Mouse (Mus musculus) forebrain, embryonic 12.5 days (tissue): ENCODE measurements around the gene Cdiptos. TPM values are rescaled to one million over a fixed set of nuclear protein-coding genes. Genes with fewer than 3 reads are reported as not detected.

ENCODE experiments used
- ATAC-seq: fragments of 200-750 bp; cut with Nextera tagmentation; 2 replicates; pipeline ENCODE4 v1.8.0; 2017; ENCODE audit warnings: moderate TSS enrichment; ENCODE audit not compliant: low FRiP score
- H3K27ac ChIP-seq: fragments of 300-500 bp; sonication (generic); 2 replicates; pipeline ENCODE4 v1.5.1; 2016; ENCODE audit warnings: mild to moderate bottlenecking
- H3K27me3 ChIP-seq: fragments of 300-500 bp; sonication (generic); 2 replicates; pipeline ENCODE4 v1.6.1; 2016; ENCODE audit warnings: mild to moderate bottlenecking
- H3K36me3 ChIP-seq: fragments of 300-500 bp; sonication (generic); replicated peaks from 2 replicates; pipeline ENCODE4 v1.6.1; 2016; ENCODE audit warnings: mild to moderate bottlenecking
- H3K4me1 ChIP-seq: fragments of 300-500 bp; sonication (generic); 2 replicates; pipeline ENCODE4 v1.6.1; 2016
- H3K4me2 ChIP-seq: fragments of 300-500 bp; sonication (generic); 2 replicates; pipeline ENCODE4 v1.6.1; 2016; ENCODE audit warnings: mild to moderate bottlenecking, moderate library complexity
- H3K4me3 ChIP-seq: fragments of 300-500 bp; sonication (generic); replicated peaks from 2 replicates; pipeline ENCODE4 v1.5.1; 2016; ENCODE audit warnings: mild to moderate bottlenecking
- H3K9ac ChIP-seq: fragments of 300-500 bp; sonication (generic); 2 replicates; pipeline ENCODE4 v1.6.1; 2016; ENCODE audit warnings: mild to moderate bottlenecking
- H3K9me3 ChIP-seq: fragments of 300-500 bp; sonication (generic); 2 replicates; pipeline ENCODE4 v1.6.1; 2016
- WGBS: fragments of 180-500 bp; shearing (Covaris S2); methylation state at CpG from one replicate; pipeline ENCODE4 v1.1.7; 2016; 5-methylcytosine and 5-hydroxymethylcytosine counted together
- polyA plus RNA-seq: library from polyadenylated mRNA; unstranded; fragments of >200 nt; fragmentation: Nextera tagmentation; extraction: Ambion mirVana; gene quantifications from 2 replicates; pipeline ENCODE4 v1.2.1, GENCODE M21; 2016

Cdiptos gene
- 0.86 and 2.0 TPM in 2 replicates for polyA plus RNA-seq

DNA sequence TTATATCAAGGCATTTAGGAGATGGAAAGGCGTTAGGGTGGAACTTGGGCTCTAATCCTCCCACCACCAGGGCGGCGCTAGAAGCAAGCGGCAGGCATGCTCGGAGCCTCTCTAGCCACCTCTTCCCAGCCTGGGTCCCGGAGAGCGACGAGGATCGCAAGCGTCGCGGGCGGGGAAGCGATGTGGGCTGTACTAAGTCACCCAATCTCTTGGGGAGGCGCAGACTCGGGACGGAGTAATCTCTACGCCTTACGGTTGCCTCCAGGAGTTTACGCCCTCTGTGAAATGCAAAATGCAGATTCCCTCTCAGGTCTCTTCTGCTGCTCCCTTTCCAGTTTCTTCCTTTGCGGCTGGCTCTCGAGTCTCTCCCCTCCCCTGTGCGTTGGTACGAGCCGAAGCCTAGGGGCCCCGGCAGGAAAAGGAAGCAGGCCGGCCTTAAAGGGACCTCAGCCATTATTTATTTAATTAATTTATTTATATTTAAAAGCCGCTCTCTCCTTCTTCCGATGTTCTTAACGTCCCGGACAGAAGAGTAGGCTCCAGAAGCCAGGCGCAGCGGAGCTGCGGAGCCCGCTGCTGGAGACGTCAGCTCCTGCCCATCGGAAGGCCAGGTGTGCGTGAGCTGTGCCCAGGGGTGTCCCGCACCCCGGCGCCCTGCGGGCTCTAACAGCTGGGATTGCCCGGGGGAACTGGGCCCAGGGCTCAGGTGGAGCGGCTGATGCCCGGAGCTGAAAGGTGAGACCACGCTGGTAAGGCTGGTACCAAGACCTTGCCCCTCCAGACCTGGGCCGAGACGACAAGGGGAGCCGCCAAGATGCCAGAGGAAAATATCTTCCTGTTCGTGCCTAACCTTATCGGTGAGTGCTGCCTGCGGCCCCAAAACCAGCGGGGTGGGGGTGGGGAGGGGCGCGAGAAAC is at the start of gene Cdiptos:
Gene Cdiptos, minus strand, starts transcription at position 149 of the 917 bp plus-strand sequence.
- Histone ChIP-seq H3K27ac (peak within 1 kb of the TSS; percentile 95), H3K9me3 (no peaks in the 10 kb centered on the region), H3K4me3 (peak within 1 kb of the TSS; percentile 100), H3K4me2 (peak within 1 kb of the TSS; percentile 80), H3K27me3 (no peaks in the 10 kb centered on the region), H3K9ac (peak within 1 kb of the TSS; percentile 98), H3K36me3 (peaks cover 28% of the 10 kb centered on the region), H3K4me1 (peaks cover 11% of the 10 kb centered on the region)
- peak; percentile 95 for ATAC-seq
- WGBS, result under 1% methylated on average over 55 of the region's 55 CpGs

GRCm38 (mm10) chr7:127024755-127025555 is 49.1 kb upstream of the Cdiptos start:
- Histone ChIP-seq H3K36me3 (peaks cover 55% of the 10 kb centered on the region), H3K27me3 (no peaks in the 10 kb centered on the region), H3K9me3 (no peaks in the 10 kb centered on the region), H3K27ac (peak overlapping the region; percentile 100), H3K4me1 (peaks cover 61% of the 10 kb centered on the region), H3K4me2 (peak overlapping the region; percentile 90), H3K4me3 (peak overlapping the region; percentile 98), H3K9ac (peak overlapping the region; percentile 100)
- WGBS, result 1% methylated on average over 30 of the region's 30 CpGs
- ATAC-seq, result peak; percentile 33

DNA sequence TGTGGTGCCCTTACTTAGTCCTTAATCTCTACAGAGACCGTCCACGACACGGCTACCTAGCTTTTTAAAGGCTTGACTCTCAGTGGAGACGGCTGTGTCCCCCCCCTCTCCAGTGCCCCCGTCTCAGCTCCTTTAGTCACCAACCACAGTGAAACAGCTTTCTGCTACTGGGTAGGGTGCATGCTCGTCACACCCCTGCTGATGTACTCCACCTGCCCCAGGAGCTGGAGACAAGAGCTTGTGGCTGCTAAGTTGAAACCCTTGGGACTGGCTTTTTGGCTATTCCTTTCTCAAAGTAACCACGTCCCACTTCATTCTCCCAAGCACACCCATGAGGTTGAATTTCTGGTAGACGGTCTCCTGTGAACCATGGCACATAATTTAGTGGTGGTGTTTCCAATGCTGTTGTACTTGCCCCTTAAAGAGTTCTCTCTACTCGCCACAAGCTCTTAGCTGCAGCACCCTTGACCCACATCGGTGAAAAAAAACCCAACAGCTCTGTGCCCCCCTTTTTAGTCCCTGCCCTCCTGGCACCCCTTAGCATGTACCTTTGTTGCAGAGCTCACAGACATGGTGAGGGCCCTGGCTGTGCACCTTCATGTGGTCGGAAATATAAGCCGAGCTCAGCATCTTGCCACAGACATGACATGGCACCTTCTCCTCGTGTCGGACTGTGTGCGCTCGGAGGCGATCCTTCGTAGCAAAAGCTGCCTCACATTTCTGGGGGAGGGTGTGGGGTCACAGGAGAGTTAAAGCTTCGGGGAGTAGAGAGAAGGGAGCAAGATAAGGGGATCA is 48.2 kb upstream of the Cdiptos start:
- peak overlapping the region; percentile 90 for H3K4me2 ChIP-seq
- ATAC-seq, result no peak
- H3K27me3 ChIP-seq, result no peaks in the 10 kb centered on the region
- peaks cover 47% of the 10 kb centered on the region for H3K36me3 ChIP-seq
- peak overlapping the region; percentile 100 for H3K9ac ChIP-seq
- no peaks in the 10 kb centered on the region for H3K9me3 ChIP-seq
- H3K4me3 ChIP-seq, result peak overlapping the region; percentile 98
- WGBS, result 23% methylated on average over 19 of the region's 19 CpGs
- H3K4me1 ChIP-seq, result peaks cover 69% of the 10 kb centered on the region
- peak overlapping the region; percentile 100 for H3K27ac ChIP-seq

DNA sequence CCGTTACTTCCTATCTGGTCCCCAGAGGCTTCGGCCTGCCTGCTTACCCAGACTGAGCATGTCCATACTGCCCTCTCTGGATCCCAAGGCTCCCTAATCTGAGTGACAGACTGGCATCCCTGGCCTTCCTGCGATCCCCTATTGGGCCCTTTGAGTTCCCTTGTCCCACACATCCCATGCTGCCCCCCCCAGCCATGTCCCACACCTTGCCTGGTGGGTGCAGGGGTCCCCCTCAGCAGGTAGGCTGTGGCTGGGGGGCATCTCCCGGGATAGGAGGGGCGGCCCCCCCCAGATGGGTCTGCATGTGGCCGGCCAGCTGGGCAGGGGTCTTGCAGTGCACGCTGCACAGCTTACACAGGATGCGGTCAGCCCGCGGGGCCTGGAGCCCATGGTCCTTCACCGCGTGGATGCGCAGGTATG is 47.4 kb upstream of the Cdiptos start:
- Histone ChIP-seq H3K4me2 (peak overlapping the region; percentile 90), H3K4me1 (peaks cover 76% of the 10 kb centered on the region), H3K27me3 (no peaks in the 10 kb centered on the region), H3K9me3 (no peaks in the 10 kb centered on the region), H3K27ac (peak overlapping the region; percentile 100), H3K36me3 (peaks cover 39% of the 10 kb centered on the region), H3K9ac (peak overlapping the region; percentile 100), H3K4me3 (peak overlapping the region; percentile 98)
- WGBS, result 73% methylated on average over 13 of the region's 13 CpGs
- no peak for ATAC-seq

- no peak for ATAC-seq
- Histone ChIP-seq H3K27ac (peak overlapping the region; percentile 100), H3K4me1 (peaks cover 76% of the 10 kb centered on the region), H3K27me3 (no peaks in the 10 kb centered on the region), H3K4me2 (peak overlapping the region; percentile 90), H3K9me3 (no peaks in the 10 kb centered on the region), H3K9ac (peak overlapping the region; percentile 100), H3K36me3 (peaks cover 33% of the 10 kb centered on the region), H3K4me3 (peak overlapping the region; percentile 98)
- WGBS, result 76% methylated on average over 7 of the region's 7 CpGs
Observed at GRCm38 (mm10) chr7:127022528-127023271, 46.8 kb upstream of the Cdiptos start.

- Histone ChIP-seq H3K4me3 (peak overlapping the region; percentile 98), H3K4me2 (peak overlapping the region; percentile 90), H3K27ac (peak overlapping the region; percentile 100), H3K9me3 (no peaks in the 10 kb centered on the region), H3K36me3 (peaks cover 33% of the 10 kb centered on the region), H3K9ac (peak overlapping the region; percentile 100), H3K4me1 (peaks cover 77% of the 10 kb centered on the region), H3K27me3 (no peaks in the 10 kb centered on the region)
- ATAC-seq, result no peak
- 33% methylated on average over 5 of the region's 5 CpGs for WGBS
Observed at GRCm38 (mm10) chr7:127021563-127022527, 45.9 kb upstream of the Cdiptos start.

GRCm38 (mm10) chr7:127020901-127021562 is 45.1 kb upstream of the Cdiptos start, which contains the start of the genes Gm42742 and Prrt2:
Gm42742 (minus strand) TSS chr7:127021097.
Prrt2 (minus strand) TSS chr7:127021211.
- Histone ChIP-seq H3K4me3 (peak within 1 kb of the TSS; percentile 48), H3K9me3 (no peaks in the 10 kb centered on the region), H3K27ac (peak within 1 kb of the TSS; percentile 100), H3K4me2 (peak within 1 kb of the TSS; percentile 90), H3K36me3 (peaks cover 33% of the 10 kb centered on the region), H3K27me3 (no peaks in the 10 kb centered on the region), H3K4me1 (peaks cover 78% of the 10 kb centered on the region), H3K9ac (peak within 1 kb of the TSS; percentile 100)
- WGBS, result under 1% methylated on average over 37 of the region's 37 CpGs
- peak; percentile 15; the same call in 1 of the 2 replicates for ATAC-seq

GRCm38 (mm10) chr7:127020491-127020890 is 44.6 kb upstream of the Cdiptos start:
- Histone ChIP-seq H3K9me3 (no peaks in the 10 kb centered on the region), H3K36me3 (peaks cover 37% of the 10 kb centered on the region), H3K4me2 (peak overlapping the region; percentile 90), H3K9ac (peak overlapping the region; percentile 72), H3K4me1 (peaks cover 84% of the 10 kb centered on the region), H3K27me3 (no peaks in the 10 kb centered on the region), H3K4me3 (peak overlapping the region; percentile 48), H3K27ac (peak overlapping the region; percentile 100)
- 23% methylated on average over 5 of the region's 5 CpGs for WGBS
- no peak for ATAC-seq

DNA sequence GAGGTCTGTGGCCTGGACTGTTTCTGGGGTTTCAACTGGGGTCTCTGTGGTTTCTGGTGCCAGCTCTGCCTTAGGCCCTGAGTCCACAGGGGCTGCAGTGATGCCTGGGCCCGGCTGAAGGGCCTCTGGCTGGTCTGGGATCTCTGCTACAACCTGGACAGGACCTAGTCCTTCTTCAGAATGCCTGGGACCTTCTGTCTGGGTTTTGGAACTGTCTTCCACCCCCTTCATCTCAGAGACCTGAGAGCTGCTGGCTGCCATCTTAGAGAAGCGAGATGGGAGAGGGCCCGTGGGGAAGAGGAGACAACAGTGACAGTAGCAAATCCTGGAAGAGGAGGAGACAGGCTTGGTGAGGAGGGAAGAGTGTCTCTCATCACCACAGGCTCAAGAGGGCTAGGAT is 44.1 kb upstream of the Cdiptos start:
- Histone ChIP-seq H3K4me2 (peak overlapping the region; percentile 90), H3K27ac (peak overlapping the region; percentile 100), H3K9ac (peak overlapping the region; percentile 72), H3K4me3 (peak overlapping the region; percentile 48), H3K9me3 (no peaks in the 10 kb centered on the region), H3K27me3 (no peaks in the 10 kb centered on the region), H3K36me3 (peaks cover 41% of the 10 kb centered on the region), H3K4me1 (peaks cover 87% of the 10 kb centered on the region)
- WGBS, result 59% methylated on average over 3 of the region's 3 CpGs
- ATAC-seq, result no peak
